ENCODE assay signal across 8 mouse cellular contexts in the genomic region with DNA sequence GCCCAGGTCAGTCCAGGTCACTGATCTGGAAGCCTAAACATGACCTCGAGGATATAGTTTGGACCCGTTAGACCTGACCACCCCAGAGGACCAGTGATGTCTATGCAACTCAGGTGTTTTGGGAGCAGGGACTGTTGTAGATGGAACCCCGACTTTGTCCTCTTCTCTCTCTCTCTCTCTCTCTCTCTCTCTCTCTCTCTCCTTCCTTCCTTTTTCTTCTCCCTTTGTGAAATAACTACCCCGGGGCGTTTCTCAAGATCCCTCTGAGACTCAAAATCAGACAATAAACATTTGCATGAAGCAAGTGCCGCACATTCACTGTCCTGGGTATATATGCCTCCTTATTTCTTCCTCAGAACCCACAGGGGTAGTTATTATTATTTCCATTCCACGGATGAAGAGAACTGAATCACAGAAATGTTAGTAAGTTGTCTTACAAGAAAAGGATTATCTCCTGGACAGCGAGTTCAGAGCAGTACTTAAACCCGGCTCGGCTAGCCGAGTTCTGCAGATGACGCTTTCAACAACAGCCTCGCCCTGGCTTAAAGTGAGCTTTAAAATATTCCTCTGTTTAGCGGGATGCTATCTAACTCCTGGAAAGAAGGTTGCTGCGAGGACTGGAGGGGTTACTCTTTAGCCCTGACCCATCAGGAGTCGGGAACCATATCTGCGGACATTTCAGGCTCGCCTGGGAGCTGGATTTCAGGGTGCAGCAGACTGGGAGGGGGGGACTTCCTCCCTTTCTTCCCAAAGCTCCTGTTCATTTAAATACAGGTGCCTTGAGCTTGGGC. TPM values are rescaled to one million over a fixed set of nuclear protein-coding genes. Genes with fewer than 3 reads are reported as not detected.
A peak's percentile ranks its signal among the peaks of the same experiment; 100 is the strongest.
DNase-seq lines count a peak whose midpoint lies in the region; ATAC-seq and TF ChIP-seq lines count a peak whose summit lies in the region.

No protein-coding gene starts in this region.

- H3K4me3 ChIP-seq in kidney, adult 2 months (ENCODE audit: insufficient read depth, low read depth, low read length), result peak overlapping the region; percentile 33; the same call in 1 of the 2 replicates
- peak overlapping the region; percentile 33 for H3K4me3 ChIP-seq in hindbrain, embryonic 16.5 days (ENCODE audit: low read length)
- peak overlapping the region; percentile 38 for H3K4me3 ChIP-seq in midbrain, postnatal 0 days (ENCODE audit: low read depth, low read length)

- TF ChIP-seq CTCF in kidney, adult 2 months (conservative IDR thresholded peaks at IDR 0.05; ENCODE audit: insufficient read depth, insufficient read length, low read depth, low read length), result no peak
- TF ChIP-seq CTCF in midbrain, postnatal 0 days (IDR thresholded peaks at IDR 0.05), result no peak

- no peak overlapping the region for H3K9ac ChIP-seq in hindbrain, embryonic 16.5 days (ENCODE audit: low read depth, low read length)
- no peak overlapping the region for H3K9ac ChIP-seq in midbrain, postnatal 0 days (replicated peaks; ENCODE audit: low read length, poor library complexity, severe bottlenecking)

- 7% methylated on average over 18 of the region's 18 CpGs for WGBS in kidney, adult 2 months
- WGBS in hindbrain, embryonic 16.5 days, result 3% methylated on average over 18 of the region's 18 CpGs
- WGBS in midbrain, postnatal 0 days, result 3% methylated on average over 18 of the region's 18 CpGs

- H3K36me3 ChIP-seq in kidney, adult 2 months (ENCODE audit: control insufficient read depth, insufficient read depth, low read length), result no peaks in the 10 kb centered on the region
- no peaks in the 10 kb centered on the region for H3K36me3 ChIP-seq in hindbrain, embryonic 16.5 days (ENCODE audit: control insufficient read depth, insufficient read depth, low read length)
- no peaks in the 10 kb centered on the region for H3K36me3 ChIP-seq in midbrain, postnatal 0 days (ENCODE audit: insufficient read depth, low read length)

- H3K27ac ChIP-seq in kidney, adult 2 months (ENCODE audit: insufficient read depth, low read depth, low read length), result no peak overlapping the region
- no peak overlapping the region for H3K27ac ChIP-seq in hindbrain, embryonic 16.5 days (ENCODE audit: low read depth, low read length)
- no peak overlapping the region for H3K27ac ChIP-seq in midbrain, postnatal 0 days (ENCODE audit: low read depth, low read length)

- DNase-seq in kidney, adult 2 months, result no peak
- no peak for DNase-seq in kidney, postnatal 4 days
- peak; percentile 43 for DNase-seq in embryo, embryonic 11 days
- DNase-seq in midbrain, postnatal 0 days (ENCODE audit: low spot score), result no peak
- no peak for DNase-seq in ovary, postnatal 14 days (ENCODE audit: low spot score)
- DNase-seq in spleen, postnatal 10 days (ENCODE audit: low spot score in 2 of 2), result no peak
- no peak for DNase-seq in lung, adult 18-20 months

- H3K4me1 ChIP-seq in kidney, adult 2 months (ENCODE audit: control insufficient read depth, insufficient read depth, low read length), result no peaks in the 10 kb centered on the region
- peaks cover 23% of the 10 kb centered on the region for H3K4me1 ChIP-seq in hindbrain, embryonic 16.5 days (ENCODE audit: control insufficient read depth, insufficient read depth, low read depth, low read length)
- H3K4me1 ChIP-seq in midbrain, postnatal 0 days (ENCODE audit: insufficient read depth, low read length), result peaks cover 12% of the 10 kb centered on the region

- peak overlapping the region; percentile 52 for H3K4me2 ChIP-seq in hindbrain, embryonic 16.5 days (ENCODE audit: low read length)
- H3K4me2 ChIP-seq in midbrain, postnatal 0 days (ENCODE audit: low read depth, low read length, poor library complexity, severe bottlenecking), result peak overlapping the region; percentile 57

- H3K9me3 ChIP-seq in hindbrain, embryonic 16.5 days (ENCODE audit: control insufficient read depth, low read length), result no peaks in the 10 kb centered on the region
- H3K9me3 ChIP-seq in midbrain, postnatal 0 days (ENCODE audit: low read length), result no peaks in the 10 kb centered on the region

- TF ChIP-seq POLR2A in kidney, adult 2 months (IDR thresholded peaks at IDR 0.05; ENCODE audit: low read depth, low read length), result no peak

- no peak for ATAC-seq in hindbrain, embryonic 16.5 days
- no peak for ATAC-seq in midbrain, postnatal 0 days (ENCODE audit: low FRiP score)

- peaks cover 7% of the 10 kb centered on the region for H3K27me3 ChIP-seq in kidney, adult 2 months (replicated peaks; ENCODE audit: control insufficient read depth, insufficient read depth, low read length)
- peaks cover 51% of the 10 kb centered on the region for H3K27me3 ChIP-seq in hindbrain, embryonic 16.5 days (replicated peaks; ENCODE audit: control insufficient read depth, insufficient read depth, low read length)
- peaks cover 66% of the 10 kb centered on the region for H3K27me3 ChIP-seq in midbrain, postnatal 0 days (ENCODE audit: insufficient read depth, low read length)

RNA-seq across cellular contexts. Expression of gene Kcnh3, which starts 1.7 kb away (rescaled TPM):
- polyA plus RNA-seq in kidney, adult 2 months (2012; rRNA removed), result 0.38 and 0.42 TPM in 2 replicates
- polyA plus RNA-seq in hindbrain, embryonic 16.5 days (2015; fragmentation: Nextera tagmentation; extraction: Ambion mirVana), result 1.1 TPM in 2 replicates
- 1.6 and 3.6 TPM in 2 replicates for total RNA-seq in midbrain, postnatal 0 days (2014; rRNA removed)
- 0.60 and 0.67 TPM in 2 replicates for polyA plus RNA-seq in midbrain, postnatal 0 days (2015; fragmentation: Nextera tagmentation; extraction: Ambion mirVana)

RNA-seq across cellular contexts. Expression of gene Mcrs1, which starts 28.8 kb away (rescaled TPM):
- 70.6 and 81.3 TPM in 2 replicates for polyA plus RNA-seq in kidney, adult 2 months (2012; rRNA removed)
- polyA plus RNA-seq in hindbrain, embryonic 16.5 days (2015; fragmentation: Nextera tagmentation; extraction: Ambion mirVana), result 204 and 215 TPM in 2 replicates
- 223 and 225 TPM in 2 replicates for total RNA-seq in midbrain, postnatal 0 days (2014; rRNA removed)
- 207 and 222 TPM in 2 replicates for polyA plus RNA-seq in midbrain, postnatal 0 days (2015; fragmentation: Nextera tagmentation; extraction: Ambion mirVana)
